ENCODE assay signal across 8 mouse cellular contexts in genomic region chr9:78488890-78489420, GRCm38 (mm10). TPM values are rescaled to one million over a fixed set of nuclear protein-coding genes. Genes with fewer than 3 reads are reported as not detected.
DNase-seq lines count a peak whose midpoint lies in the region; ATAC-seq and TF ChIP-seq lines count a peak whose summit lies in the region.

TSS of gene Eef1a1 (minus strand) at chr9:78489151.

- TF ChIP-seq EP300 in heart, postnatal 0 days (IDR thresholded peaks at IDR 0.05; ENCODE audit: low read depth) = no peak

- DNase-seq in heart, postnatal 0 days (ENCODE audit: low spot score) = peak; percentile 67
- peak; percentile 78 to 86 for DNase-seq in kidney, postnatal 25 days
- DNase-seq in lung, adult 18-20 months = peak; percentile 71 to 72
- peak; percentile 57 to 66 for DNase-seq in thymus, postnatal 36 days

- ATAC-seq in erythroid progenitor cell, adult 5-6 weeks (replicated peaks; ENCODE audit: low FRiP score, poor library complexity, severe bottlenecking) = no peak
- peak; percentile 75 for ATAC-seq in heart, postnatal 0 days (ENCODE audit: insufficient read depth, low read depth)
- peak; percentile 62 for ATAC-seq in neural tube, embryonic 14.5 days (ENCODE audit: low read depth)

- TF ChIP-seq CTCF in E14TG2a.4 (conservative IDR thresholded peaks at IDR 0.05; ENCODE audit: low read length) = no peak
- no peak for TF ChIP-seq CTCF in bone marrow, adult 2 months (IDR thresholded peaks at IDR 0.05; ENCODE audit: control insufficient read depth, insufficient read depth, low read length)
- TF ChIP-seq CTCF in heart, postnatal 0 days (IDR thresholded peaks at IDR 0.05; ENCODE audit: low read depth) = no peak

- H3K4me1 ChIP-seq in E14TG2a.4 (replicated peaks; ENCODE audit: low read depth, low read length) = peaks cover 62% of the 10 kb centered on the region
- H3K4me1 ChIP-seq in bone marrow, adult 2 months (ENCODE audit: control insufficient read depth, insufficient read depth, low read length) = no peaks in the 10 kb centered on the region
- H3K4me1 ChIP-seq in heart, postnatal 0 days (ENCODE audit: control insufficient read depth, insufficient read depth) = no peaks in the 10 kb centered on the region
- peaks cover 8% of the 10 kb centered on the region; the same call in 1 of the 2 replicates for H3K4me1 ChIP-seq in neural tube, embryonic 14.5 days (ENCODE audit: control insufficient read depth, insufficient read depth, low read length)

- TF ChIP-seq POLR2A in bone marrow, adult 2 months (IDR thresholded peaks at IDR 0.05; ENCODE audit: borderline replicate concordance, control insufficient read depth, low read depth, low read length) = no peak

- H3K36me3 ChIP-seq in E14TG2a.4 (ENCODE audit: insufficient read depth, low read length) = no peaks in the 10 kb centered on the region
- H3K36me3 ChIP-seq in heart, postnatal 0 days (replicated peaks; ENCODE audit: control insufficient read depth, insufficient read depth, low read length) = no peaks in the 10 kb centered on the region
- no peaks in the 10 kb centered on the region for H3K36me3 ChIP-seq in neural tube, embryonic 14.5 days (ENCODE audit: control insufficient read depth, insufficient read depth, low read length)

- peak within 1 kb of the TSS; percentile 83 for H3K4me3 ChIP-seq in E14TG2a.4 (replicated peaks; ENCODE audit: low read length)
- H3K4me3 ChIP-seq in bone marrow, adult 2 months (replicated peaks; ENCODE audit: control insufficient read depth, low read depth, low read length) = peak within 1 kb of the TSS; percentile 55
- peak within 1 kb of the TSS; percentile 50 for H3K4me3 ChIP-seq in heart, postnatal 0 days (ENCODE audit: low read depth, low read length)
- H3K4me3 ChIP-seq in neural tube, embryonic 14.5 days (ENCODE audit: low read depth, low read length) = peak within 1 kb of the TSS; percentile 34

- H3K27ac ChIP-seq in bone marrow, adult 2 months (ENCODE audit: control insufficient read depth, insufficient read depth, low read depth, low read length, poor library complexity) = no peak within 1 kb of the TSS
- H3K27ac ChIP-seq in heart, postnatal 0 days (ENCODE audit: low read depth) = peak within 1 kb of the TSS; percentile 80
- peak within 1 kb of the TSS; percentile 16; the same call in 1 of the 2 replicates for H3K27ac ChIP-seq in neural tube, embryonic 14.5 days (ENCODE audit: low read depth, low read length)

- H3K4me2 ChIP-seq in heart, postnatal 0 days (ENCODE audit: low read depth, low read length) = peak within 1 kb of the TSS; percentile 74
- H3K4me2 ChIP-seq in neural tube, embryonic 14.5 days (ENCODE audit: low read depth, low read length) = peak within 1 kb of the TSS; percentile 64

- no peaks in the 10 kb centered on the region for H3K9me3 ChIP-seq in E14TG2a.4 (ENCODE audit: low read length)
- no peaks in the 10 kb centered on the region for H3K9me3 ChIP-seq in heart, postnatal 0 days (replicated peaks; ENCODE audit: control insufficient read depth, low read length)
- H3K9me3 ChIP-seq in neural tube, embryonic 14.5 days (ENCODE audit: control insufficient read depth, low read length) = no peaks in the 10 kb centered on the region

- under 1% methylated on average over 19 of the region's 20 CpGs for WGBS in bone marrow, adult 2 months
- 1% methylated on average over 19 of the region's 20 CpGs for WGBS in heart, postnatal 0 days
- WGBS in neural tube, embryonic 14.5 days = 3% methylated on average over 19 of the region's 20 CpGs

- H3K27me3 ChIP-seq in E14TG2a.4 (ENCODE audit: insufficient read depth, low read length) = no peaks in the 10 kb centered on the region
- H3K27me3 ChIP-seq in heart, postnatal 0 days (ENCODE audit: control insufficient read depth, insufficient read depth, low read length) = no peaks in the 10 kb centered on the region
- H3K27me3 ChIP-seq in neural tube, embryonic 14.5 days (ENCODE audit: control insufficient read depth, insufficient read depth, low read length) = no peaks in the 10 kb centered on the region

- H3K9ac ChIP-seq in heart, postnatal 0 days (replicated peaks; ENCODE audit: low read depth, low read length) = peak within 1 kb of the TSS; percentile 66
- H3K9ac ChIP-seq in neural tube, embryonic 14.5 days (replicated peaks; ENCODE audit: low read depth, low read length) = peak within 1 kb of the TSS; percentile 47

RNA-seq across cellular contexts. Expression of gene Eef1a1, which starts in this region (rescaled TPM):
- polyA plus RNA-seq in bone marrow, adult 2 months (2011; ENCODE audit: insufficient read depth, insufficient read length, low replicate concordance, missing spikeins) = 2,479 and 3,710 TPM in 2 replicates
- 4,196 and 4,552 TPM in 2 replicates for total RNA-seq in erythroid progenitor cell, adult 5-6 weeks (2015; ENCODE audit: low replicate concordance)
- total RNA-seq in erythroid progenitor cell, adult 5-6 weeks (2017; ENCODE audit: low replicate concordance) = 1,708 and 2,374 TPM in 2 replicates
- 7,011 and 7,051 TPM in 2 replicates for total RNA-seq in heart, postnatal 0 days (2014; rRNA removed; ENCODE audit: low replicate concordance)
- 2,146 and 2,221 TPM in 2 replicates for polyA plus RNA-seq in heart, postnatal 0 days (2015; fragmentation: Nextera tagmentation; extraction: Ambion mirVana)
- polyA plus RNA-seq in neural tube, embryonic 14.5 days (2014; fragmentation: Nextera tagmentation; extraction: Ambion mirVana) = 3,427 and 3,855 TPM in 2 replicates
